Mouse (Mus musculus): ENCODE measurements around the gene F10. TPM values are rescaled to one million over a fixed set of nuclear protein-coding genes. Genes with fewer than 3 reads are reported as not detected.

F10 gene
- total and polyA plus RNA-seq, 3 experiments: not detected

GRCm38 (mm10) chr8:13028482-13028881 is 8.6 kb upstream of the F10 start:
- DNase-seq (ENCODE audit: extremely low read depth): no peak
- TF ChIP-seq MAX (IDR thresholded peaks at IDR 0.05; ENCODE audit: low read length): no peak
- TF ChIP-seq TBP (conservative IDR thresholded peaks at IDR 0.05; ENCODE audit: low read depth, low read length): no peak
- no peak for TF ChIP-seq USF1 (IDR thresholded peaks at IDR 0.05; ENCODE audit: low read depth, low read length)
- TF ChIP-seq ELF1 (IDR thresholded peaks at IDR 0.05; ENCODE audit: low read depth, low read length): no peak
- TF ChIP-seq JUN (IDR thresholded peaks at IDR 0.05; ENCODE audit: insufficient read depth, low read depth, low read length): no peak
- TF ChIP-seq ZMIZ1 (IDR thresholded peaks at IDR 0.05; ENCODE audit: low read depth, low read length): no peak
- TF ChIP-seq HCFC1 (IDR thresholded peaks at IDR 0.05; ENCODE audit: low read depth, low read length): no peak
- no peak for TF ChIP-seq SMC3 (IDR thresholded peaks at IDR 0.05; ENCODE audit: low read depth, low read length)
- TF ChIP-seq IRF4 (IDR thresholded peaks at IDR 0.05; ENCODE audit: low read depth, low read length): no peak
- no peak for TF ChIP-seq CHD2 (IDR thresholded peaks at IDR 0.05; ENCODE audit: low read length)
- no peak for TF ChIP-seq ZKSCAN1 (IDR thresholded peaks at IDR 0.05; ENCODE audit: borderline replicate concordance, low read depth, low read length)
- TF ChIP-seq MEF2A (IDR thresholded peaks at IDR 0.05; ENCODE audit: borderline replicate concordance, low read depth, low read length): no peak
- TF ChIP-seq ZC3H11A (IDR thresholded peaks at IDR 0.05; ENCODE audit: low read depth, low read length): no peak
- TF ChIP-seq RAD21 (IDR thresholded peaks at IDR 0.05; ENCODE audit: low read depth, low read length): no peak
- TF ChIP-seq MXI1 (IDR thresholded peaks at IDR 0.05; ENCODE audit: low read depth, low read length): no peak
- no peak for TF ChIP-seq UBTF (IDR thresholded peaks at IDR 0.05; ENCODE audit: low read depth, low read length)
- no peak for TF ChIP-seq POLR2AphosphoS2 (IDR thresholded peaks at IDR 0.05; ENCODE audit: low read depth, low read length)
- no peaks in the 10 kb centered on the region; a peak in 1 of 4 replicates for H3K4me1 ChIP-seq (ENCODE audit: control insufficient read depth in 1 of 2, insufficient read depth in 2 of 2)
- H3K79me2 ChIP-seq (replicated peaks; ENCODE audit: control insufficient read depth, extremely low read depth, insufficient read depth, poor library complexity, severe bottlenecking): no peaks in the 10 kb centered on the region
- no peak overlapping the region for H3K4me2 ChIP-seq (ENCODE audit: insufficient read depth, low read depth, poor library complexity, severe bottlenecking)
- H3K36me3 ChIP-seq (replicated peaks in 1 of 2; ENCODE audit: control insufficient read depth in 1 of 2, insufficient read depth in 1 of 2, low read length in 1 of 2): no peaks in the 10 kb centered on the region
- no peak overlapping the region for H3K27ac ChIP-seq (ENCODE audit: insufficient read depth, low read depth)
- dilution Hi-C loops (cut with MboI; ENCODE audit: extremely low pct_ligation_motif_present, extremely low pct_unique_long_range_greater_than_20kb, low sequenced_read_pairs) (no loop called here), in situ Hi-C loops (cut with MboI; ENCODE audit: low pct_ligation_motif_present, low pct_unique_long_range_greater_than_20kb, low sequenced_read_pairs) (no loop called here)
- no peaks in the 10 kb centered on the region for H3K9me3 ChIP-seq (replicated peaks; ENCODE audit: low read length)
- H3K4me3 ChIP-seq (replicated peaks in 1 of 3; ENCODE audit: low read depth in 2 of 3, low read length in 2 of 3, poor library complexity in 1 of 3): no peak overlapping the region
- peaks cover 95% of the 10 kb centered on the region for H3K27me3 ChIP-seq (replicated peaks)
- no peak overlapping the region for H3K9ac ChIP-seq (ENCODE audit: insufficient read depth, low read depth)

GRCm38 (mm10) chr8:13036346-13036812 is 729 bp upstream of the F10 start:
- no peaks in the 10 kb centered on the region for H3K36me3 ChIP-seq (replicated peaks in 1 of 2; ENCODE audit: control insufficient read depth in 1 of 2, insufficient read depth in 1 of 2, low read length in 1 of 2)
- peaks cover 96% of the 10 kb centered on the region for H3K27me3 ChIP-seq (replicated peaks)
- TF ChIP-seq PAX5 (IDR thresholded peaks at IDR 0.05; ENCODE audit: low read length): no peak
- TF ChIP-seq SMC3 (IDR thresholded peaks at IDR 0.05; ENCODE audit: low read depth, low read length): no peak
- no peak for TF ChIP-seq ZC3H11A (IDR thresholded peaks at IDR 0.05; ENCODE audit: low read depth, low read length)
- TF ChIP-seq ZMIZ1 (IDR thresholded peaks at IDR 0.05; ENCODE audit: low read depth, low read length): no peak
- TF ChIP-seq ZNF384 (IDR thresholded peaks at IDR 0.05; ENCODE audit: low read depth, low read length): no peak
- no peak for TF ChIP-seq RAD21 (IDR thresholded peaks at IDR 0.05; ENCODE audit: low read depth, low read length)
- TF ChIP-seq JUN (IDR thresholded peaks at IDR 0.05; ENCODE audit: insufficient read depth, low read depth, low read length): no peak
- no peak for TF ChIP-seq BHLHE40 (IDR thresholded peaks at IDR 0.05; ENCODE audit: low read depth, low read length)
- H3K4me1 ChIP-seq (ENCODE audit: control insufficient read depth in 1 of 2, insufficient read depth in 2 of 2): peaks cover 0 to 3% of the 10 kb centered on the region in 2 experiments; a peak in 1 of 4 replicates
- no peak overlapping the region for H3K27ac ChIP-seq (ENCODE audit: insufficient read depth, low read depth)
- in situ Hi-C loops (cut with MboI; ENCODE audit: low pct_ligation_motif_present, low pct_unique_long_range_greater_than_20kb, low sequenced_read_pairs): no loop called here
- DNase-seq (ENCODE audit: extremely low read depth): no peak
- no peak overlapping the region for H3K4me2 ChIP-seq (ENCODE audit: insufficient read depth, low read depth, poor library complexity, severe bottlenecking)
- no peaks in the 10 kb centered on the region for H3K79me2 ChIP-seq (replicated peaks; ENCODE audit: control insufficient read depth, extremely low read depth, insufficient read depth, poor library complexity, severe bottlenecking)
- H3K4me3 ChIP-seq (replicated peaks in 1 of 3; ENCODE audit: low read depth in 2 of 3, low read length in 2 of 3, poor library complexity in 1 of 3): no peak overlapping the region
- H3K9ac ChIP-seq (ENCODE audit: insufficient read depth, low read depth): no peak overlapping the region
- H3K9me3 ChIP-seq (replicated peaks; ENCODE audit: low read length): no peaks in the 10 kb centered on the region
- dilution Hi-C loops (cut with MboI; ENCODE audit: extremely low pct_ligation_motif_present, extremely low pct_unique_long_range_greater_than_20kb, low sequenced_read_pairs): no loop called here
